Mouse (Mus musculus) embryonic facial prominence, embryonic 13.5 days (tissue): ENCODE data around the gene Syt6. TPM values are rescaled to one million over a fixed set of nuclear protein-coding genes. Genes with fewer than 3 reads are reported as not detected.

Experiments
- ATAC-seq: fragments of 200-750 bp; cut with Nextera tagmentation; 2 replicates; pipeline ENCODE4 v1.8.0; 2017; ENCODE audit warnings: low read depth; ENCODE audit not compliant: insufficient number of reproducible peaks, insufficient read depth, low FRiP score, low TSS enrichment
- H3K27ac ChIP-seq: fragments of 300-500 bp; sonication (generic); 2 replicates; pipeline ENCODE4 v1.5.1; 2015; ENCODE audit warnings: moderate library complexity, mild to moderate bottlenecking, inconsistent platforms
- H3K27me3 ChIP-seq: fragments of 300-500 bp; sonication (generic); 2 replicates; pipeline ENCODE4 v1.6.1; 2015; ENCODE audit warnings: mild to moderate bottlenecking, inconsistent platforms
- H3K36me3 ChIP-seq: fragments of 300-500 bp; sonication (generic); 2 replicates; pipeline ENCODE4 v1.6.1; 2015; ENCODE audit warnings: mild to moderate bottlenecking, inconsistent platforms
- H3K4me1 ChIP-seq: fragments of 300-500 bp; sonication (generic); 2 replicates; pipeline ENCODE4 v1.6.1; 2015; ENCODE audit warnings: inconsistent platforms
- H3K4me2 ChIP-seq: fragments of 300-500 bp; sonication (generic); 2 replicates; pipeline ENCODE4 v1.6.1; 2015; ENCODE audit warnings: moderate library complexity, mild to moderate bottlenecking, inconsistent platforms
- H3K4me3 ChIP-seq: fragments of 300-500 bp; sonication (generic); 2 replicates; pipeline ENCODE4 v1.5.1; 2015; ENCODE audit warnings: mild to moderate bottlenecking, inconsistent platforms
- H3K9ac ChIP-seq: fragments of 300-500 bp; sonication (generic); 2 replicates; pipeline ENCODE4 v1.6.1; 2015; ENCODE audit warnings: mild to moderate bottlenecking, inconsistent platforms
- H3K9me3 ChIP-seq: fragments of 300-500 bp; sonication (generic); 2 replicates; pipeline ENCODE4 v1.6.1; 2016; ENCODE audit warnings: inconsistent platforms
- WGBS: fragments of 180-500 bp; shearing (Covaris S2); methylation state at CpG from one replicate; pipeline ENCODE4 v1.1.7; 2015; ENCODE audit warnings: mixed read lengths; 5-methylcytosine and 5-hydroxymethylcytosine counted together
- polyA plus RNA-seq: library from polyadenylated mRNA; unstranded; fragments of >200 nt; fragmentation: Nextera tagmentation; extraction: Ambion mirVana; gene quantifications from 2 replicates; pipeline ENCODE4 v1.2.1, GENCODE M21; 2015

The Syt6 gene
- 0.66 and 1.9 TPM in 2 replicates for polyA plus RNA-seq

DNA sequence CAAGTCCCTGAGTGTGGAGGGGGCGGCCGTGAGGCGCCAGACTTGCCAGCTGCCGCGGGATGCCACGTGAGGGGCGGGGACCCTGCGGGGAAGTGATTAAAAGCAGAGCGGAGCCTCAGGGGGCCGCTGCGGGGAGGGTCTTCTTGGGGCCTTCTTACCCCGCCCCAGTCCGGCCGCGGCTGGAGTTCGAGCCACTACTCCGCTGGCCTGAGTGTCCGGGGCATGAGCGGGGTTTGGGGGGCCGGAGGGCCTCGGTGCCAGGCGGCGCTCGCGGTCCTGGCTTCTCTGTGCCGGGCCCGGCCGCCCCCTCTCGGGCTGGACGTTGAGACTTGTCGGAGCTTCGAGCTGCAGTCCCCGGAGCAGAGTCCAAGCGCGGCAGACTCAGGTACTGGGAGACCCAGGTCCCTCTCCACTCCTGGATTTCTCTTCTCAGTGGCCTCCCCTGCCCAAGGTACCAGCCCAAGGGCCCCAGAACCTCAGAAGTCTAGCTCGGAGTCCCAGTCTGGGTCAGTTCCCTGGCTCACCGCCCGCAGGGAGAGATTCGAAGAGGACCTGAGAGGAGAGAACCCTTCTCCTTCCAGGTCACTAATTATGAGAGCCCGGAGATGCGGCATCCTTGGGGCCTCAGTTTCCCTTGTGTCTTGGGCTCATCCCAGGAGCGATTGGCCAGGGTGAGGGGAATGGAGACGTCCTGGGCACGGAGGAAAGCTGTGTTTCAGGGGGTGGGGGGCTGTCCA, at the start of gene Syt6:
Gene Syt6, plus strand, starts transcription at position 76 of the 737 bp plus-strand sequence.
- H3K36me3 ChIP-seq = no peaks in the 10 kb centered on the region
- peak within 1 kb of the TSS; percentile 65 for H3K9ac ChIP-seq
- peaks cover 26% of the 10 kb centered on the region for H3K4me1 ChIP-seq
- H3K27ac ChIP-seq = no peak within 1 kb of the TSS
- peaks cover 89% of the 10 kb centered on the region for H3K27me3 ChIP-seq
- WGBS = under 1% methylated on average over 44 of the region's 44 CpGs
- H3K9me3 ChIP-seq = no peaks in the 10 kb centered on the region
- peak within 1 kb of the TSS; percentile 52 for H3K4me3 ChIP-seq
- no peak for ATAC-seq
- H3K4me2 ChIP-seq = peak within 1 kb of the TSS; percentile 93

DNA sequence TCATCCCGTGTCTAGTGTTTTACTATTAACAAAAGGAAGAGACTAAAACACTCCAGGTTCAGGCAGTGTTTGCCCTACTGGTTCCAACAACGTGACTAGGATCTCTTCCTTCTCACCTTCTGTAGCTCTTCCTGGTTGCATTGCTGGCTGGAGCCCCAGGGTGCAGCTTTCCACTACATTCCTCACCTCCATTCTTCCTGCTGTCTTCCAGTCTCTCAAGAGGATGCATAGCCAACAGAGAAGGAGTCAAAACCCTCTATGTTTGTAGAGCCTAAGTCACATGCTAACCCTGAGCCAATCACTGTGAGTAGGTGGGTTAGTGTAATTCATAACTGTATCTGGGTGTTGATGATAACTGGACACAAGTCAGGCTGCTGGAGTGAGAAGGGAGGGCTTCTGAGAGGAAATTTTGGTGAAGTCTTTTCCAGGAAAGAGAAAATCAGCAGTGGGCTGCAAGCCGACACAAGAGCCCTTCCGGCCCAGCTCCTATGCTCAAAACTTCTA, 48.8 kb upstream of the Syt6 start:
- WGBS = 77% methylated on average over 4 of the region's 4 CpGs
- H3K27me3 ChIP-seq = no peaks in the 10 kb centered on the region
- no peak overlapping the region for H3K4me3 ChIP-seq
- no peak overlapping the region for H3K4me2 ChIP-seq
- no peak overlapping the region for H3K9ac ChIP-seq
- no peaks in the 10 kb centered on the region for H3K36me3 ChIP-seq
- H3K4me1 ChIP-seq = no peaks in the 10 kb centered on the region
- H3K27ac ChIP-seq = no peak overlapping the region
- no peak for ATAC-seq
- no peaks in the 10 kb centered on the region for H3K9me3 ChIP-seq

DNA sequence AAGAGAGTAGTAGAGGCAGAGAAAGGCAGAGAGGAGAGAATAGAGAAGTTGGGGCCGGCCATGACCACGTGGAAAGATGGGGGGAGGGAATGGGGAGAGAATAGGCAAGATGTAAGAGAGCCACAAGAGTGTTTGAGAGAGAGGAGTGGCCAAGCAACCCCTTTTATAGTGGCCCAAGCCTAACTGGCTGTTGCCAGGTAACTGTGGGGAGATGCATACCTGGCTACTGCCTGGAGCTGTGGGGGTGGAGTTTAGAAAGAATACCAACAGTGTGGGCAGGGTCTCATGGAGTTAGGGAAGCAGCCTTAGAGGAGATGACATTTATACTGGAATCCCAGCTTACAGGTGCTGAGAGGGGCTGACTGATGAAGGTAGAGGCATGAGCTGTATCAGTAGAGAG, 48.2 kb upstream of the Syt6 start:
- Histone ChIP-seq H3K9me3 (no peaks in the 10 kb centered on the region), H3K27ac (no peak overlapping the region), H3K9ac (no peak overlapping the region), H3K4me2 (no peak overlapping the region), H3K4me1 (0 out of 2 replicates have a peak, but pooled peaks cover 2% of the 10 kb centered on the region), H3K27me3 (no peaks in the 10 kb centered on the region), H3K4me3 (no peak overlapping the region), H3K36me3 (no peaks in the 10 kb centered on the region)
- WGBS = 24% methylated on average over 2 of the region's 2 CpGs
- no peak for ATAC-seq

DNA sequence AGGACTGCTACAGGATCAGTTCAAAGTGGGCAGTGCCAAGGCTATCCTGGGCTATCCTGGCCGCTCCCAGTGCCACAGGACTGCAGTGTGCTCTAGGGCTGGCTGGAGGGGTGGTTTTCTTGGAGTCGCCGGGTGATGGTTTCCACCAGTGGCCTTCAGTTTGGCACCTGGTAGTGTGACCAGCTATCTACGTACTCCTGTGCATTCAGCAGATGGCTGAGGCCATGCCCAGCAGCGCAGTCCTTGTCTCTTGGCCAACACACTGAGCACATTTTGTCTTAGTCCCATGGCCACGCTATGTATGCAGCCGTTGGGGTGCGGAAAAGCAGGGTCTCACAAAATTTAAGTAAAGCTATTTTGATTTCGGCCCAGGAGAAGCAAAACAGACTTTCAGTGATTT, 41.0 kb upstream of the Syt6 start:
- H3K4me1 ChIP-seq = 0 out of 2 replicates have a peak, but pooled peaks cover 11% of the 10 kb centered on the region
- no peaks in the 10 kb centered on the region for H3K36me3 ChIP-seq
- H3K9ac ChIP-seq = no peak overlapping the region
- no peak for ATAC-seq
- no peak overlapping the region for H3K4me2 ChIP-seq
- H3K9me3 ChIP-seq = no peaks in the 10 kb centered on the region
- WGBS = 93% methylated on average over 9 of the region's 9 CpGs
- no peaks in the 10 kb centered on the region for H3K27me3 ChIP-seq
- H3K27ac ChIP-seq = no peak overlapping the region
- no peak overlapping the region for H3K4me3 ChIP-seq

DNA sequence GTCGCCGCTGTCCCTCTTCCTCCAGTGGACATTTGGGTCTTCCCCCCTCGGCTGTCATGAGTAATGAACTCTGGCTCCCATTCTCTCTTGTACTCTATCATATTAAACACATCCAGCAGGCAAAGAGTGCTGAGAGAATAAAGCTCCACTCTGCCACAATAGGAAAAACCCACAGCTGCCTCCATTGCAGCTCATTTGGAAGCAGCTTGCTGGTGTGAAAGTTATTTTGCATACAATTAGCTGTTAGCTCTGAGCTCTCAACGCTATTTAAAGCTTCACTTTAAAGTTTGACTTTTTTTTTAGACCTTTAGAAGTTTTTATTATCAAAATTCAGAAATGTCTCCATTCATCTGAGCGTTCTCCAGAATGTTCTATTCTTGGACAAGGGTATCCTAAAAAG, 39.8 kb upstream of the Syt6 start:
- H3K36me3 ChIP-seq = no peaks in the 10 kb centered on the region
- H3K4me2 ChIP-seq = no peak overlapping the region
- H3K4me3 ChIP-seq = no peak overlapping the region
- no peaks in the 10 kb centered on the region for H3K9me3 ChIP-seq
- no peak for ATAC-seq
- no peak overlapping the region for H3K9ac ChIP-seq
- H3K27ac ChIP-seq = no peak overlapping the region
- H3K27me3 ChIP-seq = no peaks in the 10 kb centered on the region
- 0 out of 2 replicates have a peak, but pooled peaks cover 15% of the 10 kb centered on the region for H3K4me1 ChIP-seq
- 46% methylated on average over 5 of the region's 5 CpGs for WGBS

DNA sequence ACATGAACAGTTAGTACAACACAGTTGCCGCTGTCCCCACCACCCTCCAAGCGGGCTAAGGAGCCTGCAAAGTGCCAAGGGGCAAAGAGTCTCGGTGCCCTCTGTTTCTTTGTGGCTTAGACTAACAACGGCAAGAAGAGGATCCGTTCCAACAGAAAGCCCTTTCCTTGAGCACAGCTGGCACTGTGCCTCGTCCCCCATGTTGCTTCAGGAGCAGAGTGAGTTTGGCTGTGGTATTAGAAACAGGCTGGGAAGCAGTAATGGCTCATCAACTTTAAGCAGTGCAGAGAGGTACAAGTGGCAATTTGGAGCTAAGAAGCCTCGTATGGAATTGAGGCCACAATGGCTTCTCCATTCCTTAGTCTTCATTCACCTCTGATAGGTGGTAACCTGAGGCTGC, 35.9 kb upstream of the Syt6 start:
- H3K27me3 ChIP-seq = no peaks in the 10 kb centered on the region
- no peak overlapping the region for H3K4me2 ChIP-seq
- ATAC-seq = no peak
- H3K9me3 ChIP-seq = no peaks in the 10 kb centered on the region
- no peak overlapping the region for H3K4me3 ChIP-seq
- no peak overlapping the region for H3K9ac ChIP-seq
- 60% methylated on average over 7 of the region's 7 CpGs for WGBS
- no peak overlapping the region for H3K27ac ChIP-seq
- H3K4me1 ChIP-seq = 0 out of 2 replicates have a peak, but pooled peaks cover 8% of the 10 kb centered on the region
- no peaks in the 10 kb centered on the region for H3K36me3 ChIP-seq

DNA sequence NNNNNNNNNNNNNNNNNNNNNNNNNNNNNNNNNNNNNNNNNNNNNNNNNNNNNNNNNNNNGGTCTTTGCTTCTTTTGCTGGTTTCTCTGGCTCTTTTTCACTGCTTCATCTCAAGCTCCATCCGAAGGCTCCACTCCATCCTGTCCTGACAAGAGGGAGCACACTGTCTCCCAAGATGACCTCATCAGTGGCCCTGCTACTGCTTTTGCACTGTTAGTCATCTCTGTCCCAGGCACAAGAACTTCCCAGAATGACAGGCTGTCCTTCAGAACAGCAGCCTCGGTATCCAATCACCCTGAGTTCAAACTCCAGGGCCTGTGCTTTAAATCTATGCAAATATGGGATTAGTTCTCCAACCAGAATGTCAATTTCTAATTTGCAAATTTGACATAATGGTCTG, 28.9 kb upstream of the Syt6 start:
- H3K4me2 ChIP-seq = no peak overlapping the region
- ATAC-seq = no peak
- H3K36me3 ChIP-seq = no peaks in the 10 kb centered on the region
- H3K9me3 ChIP-seq = no peaks in the 10 kb centered on the region
- H3K4me3 ChIP-seq = no peak overlapping the region
- no peaks in the 10 kb centered on the region for H3K27me3 ChIP-seq
- 70% methylated on average over 2 of the region's 2 CpGs for WGBS
- no peaks in the 10 kb centered on the region for H3K4me1 ChIP-seq
- no peak overlapping the region for H3K9ac ChIP-seq
- H3K27ac ChIP-seq = no peak overlapping the region

DNA sequence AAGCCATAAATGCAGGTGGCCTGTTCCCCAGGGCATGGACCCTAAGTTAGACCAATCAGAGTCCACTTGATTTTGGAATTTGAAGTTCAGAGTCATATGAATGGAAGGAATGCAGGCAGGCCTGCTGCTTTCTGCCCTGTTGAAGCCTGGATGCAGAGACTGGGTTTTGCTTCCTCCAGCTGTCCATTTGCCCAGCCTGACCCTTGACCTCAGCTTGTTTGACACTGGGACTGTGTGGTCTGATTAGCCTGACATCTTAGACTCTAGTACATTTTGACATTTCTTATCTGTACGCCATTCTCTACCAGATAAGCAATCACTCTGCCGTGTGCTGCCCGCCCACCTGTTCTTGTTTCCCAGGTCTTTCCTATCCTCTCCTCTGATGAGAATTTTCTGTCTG, 28.4 kb upstream of the Syt6 start:
- Histone ChIP-seq H3K27me3 (no peaks in the 10 kb centered on the region), H3K9me3 (no peaks in the 10 kb centered on the region), H3K4me2 (no peak overlapping the region), H3K4me3 (no peak overlapping the region), H3K36me3 (no peaks in the 10 kb centered on the region), H3K9ac (no peak overlapping the region), H3K4me1 (no peaks in the 10 kb centered on the region), H3K27ac (no peak overlapping the region)
- no peak for ATAC-seq
- 66% methylated on average over 3 of the region's 3 CpGs for WGBS

DNA sequence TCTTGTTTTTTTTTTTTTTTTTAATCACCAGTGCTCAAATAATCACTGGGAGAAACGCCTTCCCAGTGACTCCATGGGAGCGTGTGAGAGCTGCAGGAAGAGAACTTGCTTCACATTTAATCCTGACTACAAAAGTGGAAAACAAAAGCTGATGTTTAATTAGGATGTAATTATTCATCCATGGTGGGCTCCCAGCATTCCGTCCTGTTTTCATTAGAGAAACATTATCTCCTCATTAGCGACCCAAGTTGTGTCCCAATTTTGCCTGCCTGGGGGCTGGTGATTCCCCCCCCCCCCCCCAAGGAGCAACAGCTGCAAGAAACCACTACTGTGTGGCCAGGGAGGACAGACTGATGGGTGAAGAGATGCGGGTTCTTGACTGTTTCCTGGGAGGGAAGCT, 24.8 kb upstream of the Syt6 start:
- no peaks in the 10 kb centered on the region for H3K27me3 ChIP-seq
- no peak overlapping the region for H3K4me2 ChIP-seq
- H3K36me3 ChIP-seq = no peaks in the 10 kb centered on the region
- no peak overlapping the region for H3K4me3 ChIP-seq
- H3K9ac ChIP-seq = no peak overlapping the region
- no peaks in the 10 kb centered on the region for H3K9me3 ChIP-seq
- WGBS = 48% methylated on average over 5 of the region's 5 CpGs
- H3K27ac ChIP-seq = no peak overlapping the region
- no peaks in the 10 kb centered on the region for H3K4me1 ChIP-seq
- ATAC-seq = no peak

DNA sequence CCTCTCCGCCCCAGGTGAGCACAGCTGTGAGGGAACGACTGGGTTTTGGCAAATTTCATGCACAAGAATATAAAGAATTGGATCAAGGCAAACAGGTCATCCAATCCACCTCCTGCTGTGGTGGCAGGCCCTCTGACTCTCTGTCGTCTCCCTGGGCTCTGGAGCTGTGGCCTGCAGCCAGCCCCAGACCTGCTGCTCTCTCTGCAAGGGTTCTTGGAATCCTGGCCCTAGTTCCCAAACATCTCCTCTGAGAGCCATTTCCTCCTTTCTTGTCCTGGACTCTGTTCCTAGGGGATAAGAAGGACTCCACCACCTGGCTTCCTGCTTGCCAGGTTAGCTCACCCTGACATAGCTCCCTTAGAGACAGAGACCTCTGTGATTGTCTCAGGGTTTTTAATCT, 7.8 kb upstream of the Syt6 start:
- H3K9me3 ChIP-seq = no peaks in the 10 kb centered on the region
- no peaks in the 10 kb centered on the region for H3K36me3 ChIP-seq
- no peak overlapping the region for H3K27ac ChIP-seq
- H3K9ac ChIP-seq = no peak overlapping the region
- WGBS = 43% methylated on average over 3 of the region's 3 CpGs
- no peak overlapping the region for H3K4me3 ChIP-seq
- H3K27me3 ChIP-seq = peaks cover 20% of the 10 kb centered on the region
- H3K4me1 ChIP-seq = no peaks in the 10 kb centered on the region
- no peak for ATAC-seq
- no peak overlapping the region for H3K4me2 ChIP-seq

DNA sequence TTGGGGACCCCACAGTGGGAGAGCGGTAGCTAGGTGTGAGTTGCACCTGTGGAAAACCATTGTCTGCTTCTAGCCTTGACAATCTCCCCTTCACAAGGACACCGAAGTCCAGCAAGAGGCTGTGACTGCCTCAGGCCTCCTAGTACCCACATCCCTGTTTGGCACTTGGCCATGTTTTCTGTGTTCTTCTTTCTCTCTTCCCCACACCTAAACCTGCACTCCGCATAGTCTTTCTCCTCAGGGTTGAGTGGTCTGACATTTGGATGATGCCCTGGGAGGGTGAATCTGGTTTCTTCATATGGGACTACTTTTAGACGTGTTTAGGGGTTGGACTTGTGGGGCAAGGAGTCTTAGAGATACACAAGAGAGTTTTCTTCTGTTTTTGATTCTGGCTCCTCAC, 2.5 kb upstream of the Syt6 start:
- Histone ChIP-seq H3K4me2 (no peak overlapping the region), H3K9me3 (no peaks in the 10 kb centered on the region), H3K9ac (no peak overlapping the region), H3K27ac (no peak overlapping the region), H3K4me3 (no peak overlapping the region), H3K27me3 (peaks cover 73% of the 10 kb centered on the region), H3K4me1 (peaks cover 26% of the 10 kb centered on the region), H3K36me3 (no peaks in the 10 kb centered on the region)
- 73% methylated on average over 4 of the region's 4 CpGs for WGBS
- ATAC-seq = no peak

DNA sequence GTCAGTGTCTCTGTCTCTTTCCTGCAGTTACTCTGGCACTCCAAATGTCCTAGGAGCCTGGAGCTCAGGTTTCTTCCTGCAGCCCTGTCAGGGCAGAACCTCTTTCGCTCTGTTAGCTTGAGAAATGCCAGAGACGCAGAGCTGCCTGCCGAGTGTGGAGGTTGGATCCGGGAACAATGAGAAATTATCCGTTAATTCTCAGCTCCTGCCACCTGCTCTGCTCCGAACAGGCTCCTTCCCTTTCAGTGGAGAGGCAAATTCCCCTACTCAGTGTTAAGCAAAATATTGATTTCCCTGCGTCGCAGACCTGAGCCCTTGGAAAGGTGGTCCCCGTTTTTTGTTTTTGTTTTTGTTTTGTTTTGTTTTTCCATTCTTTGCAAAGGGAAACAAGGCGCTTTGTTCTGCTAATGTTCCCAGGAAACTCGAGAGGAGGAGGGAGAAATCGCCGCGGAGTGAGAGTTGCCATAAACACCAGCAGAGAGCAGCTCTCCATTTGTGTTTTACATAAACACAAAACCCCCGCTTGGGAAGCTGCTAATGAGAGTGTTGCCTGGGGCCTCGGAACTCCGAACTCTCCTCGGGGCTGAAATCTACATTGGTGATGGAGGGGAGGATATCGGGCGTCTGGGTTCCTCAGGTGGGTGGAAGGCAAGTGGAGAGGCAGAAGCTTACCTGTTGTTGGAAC, 1.8 kb upstream of the Syt6 start:
- Histone ChIP-seq H3K9ac (no peak overlapping the region), H3K4me3 (no peak overlapping the region), H3K4me2 (peak overlapping the region; percentile 36), H3K36me3 (no peaks in the 10 kb centered on the region), H3K27me3 (peaks cover 80% of the 10 kb centered on the region), H3K9me3 (no peaks in the 10 kb centered on the region), H3K27ac (no peak overlapping the region), H3K4me1 (peaks cover 26% of the 10 kb centered on the region)
- ATAC-seq = no peak
- 2% methylated on average over 20 of the region's 20 CpGs for WGBS
